Mouse (Mus musculus): Measurements from ENCODE around the gene Mrgpra1. TPM values are rescaled to one million over a fixed set of nuclear protein-coding genes. Genes with fewer than 3 reads are reported as not detected.
"Not testable (repeated sequence)": the region's sequence is repeated elsewhere in the genome, so short reads cannot be mapped to it uniquely, and the experiment has no call there.

The Mrgpra1 gene
- not detected for polyA plus RNA-seq (2021)

- CTCF ChIA-PET, result no interaction called here
- in situ Hi-C loops (cut with MboI; ENCODE audit: low pct_unique_long_range_greater_than_20kb), result no loop called here
- DNase-seq (ENCODE audit: low read depth, low spot score), result no peak
- POLR2A ChIA-PET, result no interaction called here
- no peak for ATAC-seq
- no peak for TF ChIP-seq CTCF (IDR thresholded peaks at IDR 0.05)
- H3K27me3 ChIP-seq, result no peaks in the 10 kb centered on the region
These were observed at the start of gene Mrgpra1 for GRCm38 (mm10) chr7:47354140-47354539. Gene Mrgpra1 (minus strand): TSS chr7:47354240.

- DNase-seq (ENCODE audit: low read depth, low spot score) (no peak), ATAC-seq (no peak)
- no peaks in the 10 kb centered on the region for H3K27me3 ChIP-seq
- no peak for TF ChIP-seq CTCF (IDR thresholded peaks at IDR 0.05)
- POLR2A ChIA-PET, result no interaction called here
- CTCF ChIA-PET, result no interaction called here
- in situ Hi-C loops (cut with MboI; ENCODE audit: low pct_unique_long_range_greater_than_20kb), result no loop called here
These were observed 47.1 kb upstream of the Mrgpra1 start for GRCm38 (mm10) chr7:47401125-47401524.

- in situ Hi-C loops (cut with MboI; ENCODE audit: low pct_unique_long_range_greater_than_20kb), result no loop called here
- no peak for DNase-seq (ENCODE audit: low read depth, low spot score)
- CTCF ChIA-PET, result no interaction called here
- POLR2A ChIA-PET, result no interaction called here
- TF ChIP-seq CTCF (IDR thresholded peaks at IDR 0.05), result no peak
- H3K27me3 ChIP-seq, result no peaks in the 10 kb centered on the region
- no peak for ATAC-seq
These were observed 5.6 kb downstream of the Mrgpra1 start for GRCm38 (mm10) chr7:47348421-47348820.

- TF ChIP-seq CTCF (IDR thresholded peaks at IDR 0.05), result no peak
- POLR2A ChIA-PET, result no interaction called here
- in situ Hi-C loops (cut with MboI; ENCODE audit: low pct_unique_long_range_greater_than_20kb), result no loop called here
- ATAC-seq (no peak), DNase-seq (ENCODE audit: low read depth, low spot score) (no peak)
- H3K27me3 ChIP-seq, result no peaks in the 10 kb centered on the region
- CTCF ChIA-PET, result no interaction called here
These were observed 8.0 kb downstream of the Mrgpra1 start for GRCm38 (mm10) chr7:47345905-47346478.

- in situ Hi-C loops (cut with MboI; ENCODE audit: low pct_unique_long_range_greater_than_20kb); DNase-seq (ENCODE audit: low read depth, low spot score); CTCF ChIA-PET; H3K27me3 ChIP-seq; POLR2A ChIA-PET; ATAC-seq: not testable (repeated sequence)
These were observed 12.2 kb downstream of the Mrgpra1 start for GRCm38 (mm10) chr7:47341887-47342286.

- DNase-seq (ENCODE audit: low read depth, low spot score); POLR2A ChIA-PET; CTCF ChIA-PET; in situ Hi-C loops (cut with MboI; ENCODE audit: low pct_unique_long_range_greater_than_20kb); ATAC-seq; H3K27me3 ChIP-seq: not testable (repeated sequence)
These were observed 12.7 kb downstream of the Mrgpra1 start for GRCm38 (mm10) chr7:47341389-47341788.

GRCm38 (mm10) chr7:47318299-47318698 lies 35.7 kb downstream of the Mrgpra1 start:
- ATAC-seq, result no peak
- in situ Hi-C loops (cut with MboI; ENCODE audit: low pct_unique_long_range_greater_than_20kb), result loop anchor here (5.0 kb wide), 1 partner anchor 379 kb away; no protein-coding TSS in a partner anchor
- no peak for TF ChIP-seq CTCF (IDR thresholded peaks at IDR 0.05)
- DNase-seq (ENCODE audit: low read depth, low spot score), result no peak
- CTCF ChIA-PET, result no interaction called here
- no peaks in the 10 kb centered on the region for H3K27me3 ChIP-seq
- POLR2A ChIA-PET, result no interaction called here

GRCm38 (mm10) chr7:47312289-47312688 lies 41.8 kb downstream of the Mrgpra1 start:
- DNase-seq (ENCODE audit: low read depth, low spot score), result no peak
- no peak for ATAC-seq
- POLR2A ChIA-PET, result no interaction called here
- in situ Hi-C loops (cut with MboI; ENCODE audit: low pct_unique_long_range_greater_than_20kb), result no loop called here
- CTCF ChIA-PET, result no interaction called here
- no peaks in the 10 kb centered on the region for H3K27me3 ChIP-seq
- TF ChIP-seq CTCF (IDR thresholded peaks at IDR 0.05), result no peak

GRCm38 (mm10) chr7:47309855-47310254 lies 44.2 kb downstream of the Mrgpra1 start:
- POLR2A ChIA-PET, result no interaction called here
- no peak for ATAC-seq
- H3K27me3 ChIP-seq, result no peaks in the 10 kb centered on the region
- no peak for TF ChIP-seq CTCF (IDR thresholded peaks at IDR 0.05)
- CTCF ChIA-PET, result no interaction called here
- no peak for DNase-seq (ENCODE audit: low read depth, low spot score)
- in situ Hi-C loops (cut with MboI; ENCODE audit: low pct_unique_long_range_greater_than_20kb), result no loop called here

- ATAC-seq; in situ Hi-C loops (cut with MboI; ENCODE audit: low pct_unique_long_range_greater_than_20kb); DNase-seq (ENCODE audit: low read depth, low spot score); CTCF ChIA-PET; H3K27me3 ChIP-seq; POLR2A ChIA-PET: not testable (repeated sequence)
These were observed 49.4 kb downstream of the Mrgpra1 start for GRCm38 (mm10) chr7:47304661-47305060.

GRCm38 (mm10) chr7:47299612-47300011 lies 54.4 kb downstream of the Mrgpra1 start:
- DNase-seq (ENCODE audit: low read depth, low spot score); ATAC-seq; H3K27me3 ChIP-seq; CTCF ChIA-PET; POLR2A ChIA-PET: not testable (repeated sequence)
- in situ Hi-C loops (cut with MboI; ENCODE audit: low pct_unique_long_range_greater_than_20kb), result loop anchor here (10.0 kb wide), 1 partner anchor 765 kb away; no protein-coding TSS in a partner anchor

Other genes with a start within 250 kb of the Mrgpra1 start
- gene Ptpn5, start 220.6 kb downstream of the Mrgpra1 start, polyA plus RNA-seq (2021), result 0.18 TPM
- gene Mrgpra6, start 149.3 kb downstream of the Mrgpra1 start, polyA plus RNA-seq (2021), result 0.05 TPM
- gene Mrgpra9, start 101.4 kb downstream of the Mrgpra1 start, polyA plus RNA-seq (2021), result not detected
- gene Mrgpra2a, start 97.9 kb upstream of the Mrgpra1 start, polyA plus RNA-seq (2021), result not detected
- not detected for gene Mrgpra2b, start 174.6 kb upstream of the Mrgpra1 start, polyA plus RNA-seq (2021)
- gene Mrgpra3, start 247.1 kb upstream of the Mrgpra1 start, polyA plus RNA-seq (2021), result not detected